Mouse (Mus musculus): ENCODE results near the gene Lhx4.

The Lhx4 gene

GRCm38 (mm10) chr1:155742411-155743363 lies 8.8 kb downstream of the Lhx4 start:
- peak; percentile 71 for DNase-seq (ENCODE audit: extremely low spot score)

GRCm38 (mm10) chr1:155741988-155742387 lies 9.5 kb downstream of the Lhx4 start:
- peak; percentile 82 for DNase-seq (ENCODE audit: extremely low spot score)

- DNase-seq (ENCODE audit: extremely low spot score) = peak; percentile 47
Observed at GRCm38 (mm10) chr1:155741378-155741945, 10.0 kb downstream of the Lhx4 start.

GRCm38 (mm10) chr1:155740622-155741377 lies 10.7 kb downstream of the Lhx4 start:
- peak; percentile 68 for DNase-seq (ENCODE audit: extremely low spot score)

GRCm38 (mm10) chr1:155737809-155738383 lies 13.6 kb downstream of the Lhx4 start:
- DNase-seq (ENCODE audit: extremely low spot score) = no peak

- DNase-seq (ENCODE audit: extremely low spot score) = peak; percentile 58
Observed at GRCm38 (mm10) chr1:155737017-155737808, 14.3 kb downstream of the Lhx4 start.

- DNase-seq (ENCODE audit: extremely low spot score) = no peak
Observed at GRCm38 (mm10) chr1:155736096-155736825, 15.2 kb downstream of the Lhx4 start.

GRCm38 (mm10) chr1:155731156-155731555 lies 20.3 kb downstream of the Lhx4 start:
- no peak for DNase-seq (ENCODE audit: extremely low spot score)

GRCm38 (mm10) chr1:155729113-155729795 lies 22.2 kb downstream of the Lhx4 start:
- DNase-seq (ENCODE audit: extremely low spot score) = no peak

GRCm38 (mm10) chr1:155727830-155728229 lies 23.7 kb downstream of the Lhx4 start:
- no peak for DNase-seq (ENCODE audit: extremely low spot score)

GRCm38 (mm10) chr1:155725876-155726275 lies 25.6 kb downstream of the Lhx4 start:
- DNase-seq (ENCODE audit: extremely low spot score) = no peak

- no peak for DNase-seq (ENCODE audit: extremely low spot score)
Observed at GRCm38 (mm10) chr1:155724301-155724700, 27.2 kb downstream of the Lhx4 start.

GRCm38 (mm10) chr1:155722185-155722584 lies 29.3 kb downstream of the Lhx4 start:
- DNase-seq (ENCODE audit: extremely low spot score) = peak; percentile 79

GRCm38 (mm10) chr1:155721443-155721842 lies 30.0 kb downstream of the Lhx4 start:
- DNase-seq (ENCODE audit: extremely low spot score) = no peak

- DNase-seq (ENCODE audit: extremely low spot score) = no peak
Observed at GRCm38 (mm10) chr1:155720006-155720405, 31.5 kb downstream of the Lhx4 start.

- no peak for DNase-seq (ENCODE audit: extremely low spot score)
Observed at GRCm38 (mm10) chr1:155718851-155719250, 32.6 kb downstream of the Lhx4 start.

GRCm38 (mm10) chr1:155717301-155717700 lies 34.2 kb downstream of the Lhx4 start:
- no peak for DNase-seq (ENCODE audit: extremely low spot score)

GRCm38 (mm10) chr1:155715366-155715765 lies 36.1 kb downstream of the Lhx4 start:
- DNase-seq (ENCODE audit: extremely low spot score) = no peak

- no peak for DNase-seq (ENCODE audit: extremely low spot score)
Observed at GRCm38 (mm10) chr1:155713306-155713705, 38.2 kb downstream of the Lhx4 start.

- DNase-seq (ENCODE audit: extremely low spot score) = no peak
Observed at GRCm38 (mm10) chr1:155704182-155704581, 47.3 kb downstream of the Lhx4 start.
